Mouse (Mus musculus) forelimb bud, embryonic 11.5 days (tissue): ENCODE data around the gene Hoxd9.

ENCODE experiments used
- DNase-seq: peaks from one replicate; pipeline ENCODE4 v3.0.0-alpha.2; 2012; ENCODE audit warnings: low read depth, low spot score

Hoxd9 gene

GRCm38 (mm10) chr2:74697567-74698121 lies at the start of gene Hoxd9:
Gene Hoxd9, plus strand, starts transcription at chr2:74697727.
- peak; percentile 77 for DNase-seq

GRCm38 (mm10) chr2:74652996-74653340 lies 44.6 kb upstream of the Hoxd9 start:
- no peak for DNase-seq

- no peak for DNase-seq
Observed at GRCm38 (mm10) chr2:74653781-74654535, 43.6 kb upstream of the Hoxd9 start.

- no peak for DNase-seq
Observed at GRCm38 (mm10) chr2:74654743-74655419, 42.6 kb upstream of the Hoxd9 start.

GRCm38 (mm10) chr2:74655420-74655781 lies 42.1 kb upstream of the Hoxd9 start:
- no peak for DNase-seq

GRCm38 (mm10) chr2:74655821-74656631 lies 41.5 kb upstream of the Hoxd9 start:
- DNase-seq: no peak

DNA sequence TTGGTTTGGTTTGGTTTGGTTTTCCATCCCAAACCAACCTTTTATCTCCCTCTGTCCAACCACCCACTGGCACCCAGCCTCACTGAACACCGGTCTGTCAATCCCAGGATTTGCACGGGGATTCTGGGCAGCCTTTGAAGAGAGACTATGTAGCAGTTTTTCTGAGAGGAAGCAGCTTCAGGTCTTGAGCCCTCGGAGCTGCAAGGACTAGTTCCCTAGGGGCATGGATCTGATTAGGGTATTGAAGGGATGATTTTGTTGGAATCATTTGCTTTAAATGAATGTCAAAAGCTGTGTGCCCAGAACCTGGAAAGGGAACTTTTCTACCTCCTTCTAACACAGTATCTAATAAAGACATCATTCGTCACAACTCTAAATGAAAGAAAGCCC lies 40.9 kb upstream of the Hoxd9 start:
- no peak for DNase-seq

DNA sequence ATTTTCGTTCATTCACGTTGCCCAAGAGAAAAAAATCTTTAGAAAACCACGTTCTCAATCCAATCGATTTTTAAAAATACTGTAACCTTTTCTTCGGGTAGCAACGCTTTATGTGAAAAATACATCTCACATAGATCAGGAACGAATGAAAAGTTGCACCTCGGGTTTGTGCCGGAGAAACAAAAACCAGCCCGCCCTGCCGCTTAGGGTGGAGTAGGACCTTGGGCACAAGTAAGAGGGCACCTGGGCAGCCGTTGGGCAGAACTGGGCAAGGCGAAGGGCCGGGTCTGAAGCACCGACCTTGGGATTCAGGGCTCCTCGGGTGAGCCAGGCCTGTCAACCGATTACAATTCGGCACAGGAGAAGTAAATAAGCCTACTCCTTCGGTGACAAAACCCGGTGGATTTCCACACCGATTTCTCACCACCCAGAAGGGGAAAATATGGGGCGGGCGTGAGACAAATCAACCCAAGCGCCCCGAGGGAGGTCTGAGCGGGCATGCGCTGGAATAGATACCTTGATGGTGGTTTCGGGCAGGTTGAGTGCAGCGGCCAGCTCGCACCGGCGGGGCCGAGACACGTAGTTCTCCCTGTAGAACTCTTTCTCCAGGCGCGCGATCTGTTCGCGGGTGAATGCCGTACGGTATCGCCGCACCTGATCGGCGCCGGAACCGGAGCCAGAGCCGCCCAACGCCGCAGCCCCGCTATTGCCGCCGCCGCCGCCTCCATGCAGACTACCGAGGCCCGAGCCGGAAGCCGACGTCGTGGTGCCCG lies 40.1 kb upstream of the Hoxd9 start:
- no peak for DNase-seq

DNA sequence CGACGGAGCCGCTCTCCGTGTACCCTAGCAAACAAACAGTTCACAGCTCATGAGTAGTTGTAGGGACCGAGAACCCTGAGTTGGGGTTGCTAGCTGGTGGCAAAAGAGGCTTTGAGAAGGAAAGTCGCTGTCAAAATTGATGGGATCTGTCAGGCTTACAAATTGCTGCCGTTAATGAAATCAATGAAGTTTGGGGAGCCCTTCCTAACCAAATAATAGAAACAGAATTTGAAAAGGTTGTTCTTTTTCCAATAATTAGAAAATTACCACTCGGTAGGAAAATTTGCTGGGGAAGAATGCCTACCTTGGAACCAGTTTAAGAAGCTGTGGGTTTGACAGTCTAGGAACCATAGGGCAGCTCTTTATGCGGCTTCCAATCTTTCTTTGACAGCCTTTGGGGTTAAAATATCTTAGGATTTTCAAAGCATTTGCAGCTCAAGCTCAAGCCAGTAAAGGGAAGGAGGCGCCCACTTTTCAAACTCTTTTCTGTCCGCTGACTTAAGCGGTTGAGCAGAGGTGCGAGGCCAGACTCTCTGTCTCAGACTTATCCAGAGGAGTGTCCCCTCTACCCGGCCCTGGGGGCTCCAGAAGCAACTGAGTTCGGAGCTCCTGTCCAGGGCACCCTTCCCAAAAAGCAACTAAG lies 39.4 kb upstream of the Hoxd9 start:
- no peak for DNase-seq

DNA sequence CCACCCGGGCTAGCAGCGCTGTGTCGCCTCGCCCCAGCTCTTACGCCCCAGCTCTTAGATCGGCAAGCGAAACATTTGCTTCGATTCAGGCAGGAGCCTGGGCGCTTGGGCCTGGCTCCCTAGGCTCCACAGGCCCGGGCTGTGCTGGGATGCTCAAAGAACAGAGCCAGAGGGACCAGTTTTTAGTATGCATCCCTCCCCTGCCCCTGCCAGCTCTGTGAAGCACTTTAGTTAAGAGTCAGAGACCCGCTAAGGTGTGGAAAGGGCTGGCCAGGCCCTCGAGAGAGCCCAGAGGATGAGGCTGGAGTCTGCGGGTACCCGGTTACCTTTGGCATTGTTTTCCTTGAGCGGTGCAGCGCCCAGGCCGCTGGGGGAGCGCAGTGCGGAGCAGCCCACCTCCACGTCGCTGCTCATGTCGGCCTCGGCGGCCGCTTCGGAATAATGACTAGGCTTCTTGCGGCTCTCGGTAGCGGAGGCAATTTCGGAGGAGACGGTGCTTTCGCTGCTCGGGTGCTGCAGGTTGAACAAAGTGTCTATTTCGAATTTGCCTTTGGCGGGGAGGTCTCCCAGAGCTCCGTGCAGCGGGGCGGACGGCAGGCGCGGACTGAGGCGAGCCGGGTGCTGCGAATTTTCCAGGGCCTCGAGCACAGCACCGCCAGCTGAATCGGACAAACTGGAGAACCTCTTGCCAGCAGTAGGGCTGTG lies 38.7 kb upstream of the Hoxd9 start:
- no peak for DNase-seq

DNA sequence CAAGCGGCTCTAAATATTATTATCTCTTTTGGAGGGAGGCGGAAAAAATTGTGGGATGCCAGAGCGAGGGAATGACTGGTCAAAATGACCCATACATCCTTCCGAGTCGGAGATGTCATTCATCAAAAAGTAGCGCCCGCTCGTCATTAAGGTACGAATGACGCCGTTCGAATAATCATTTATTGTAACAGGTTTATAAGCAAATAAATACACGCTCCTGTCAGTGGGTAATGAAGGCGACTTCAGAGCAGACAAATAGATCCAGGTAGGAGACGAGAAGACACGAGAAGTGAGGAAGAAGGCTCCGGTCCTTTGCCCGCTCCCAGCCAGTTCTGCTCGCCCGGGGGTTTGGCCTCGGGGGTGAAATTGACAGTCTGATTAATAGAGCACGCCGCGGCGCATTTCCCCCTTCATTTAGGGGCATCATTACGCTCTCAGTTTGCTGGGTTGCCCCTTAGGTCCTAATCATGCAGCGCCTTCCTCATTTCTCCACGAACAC lies 38.0 kb upstream of the Hoxd9 start, which contains the start of gene Evx2:
Evx2 (minus strand) TSS at position 51 of the 499 bp plus-strand sequence.
- peak; percentile 48 for DNase-seq

GRCm38 (mm10) chr2:74660421-74661375 lies 36.8 kb upstream of the Hoxd9 start:
- DNase-seq: peak; percentile 20

DNA sequence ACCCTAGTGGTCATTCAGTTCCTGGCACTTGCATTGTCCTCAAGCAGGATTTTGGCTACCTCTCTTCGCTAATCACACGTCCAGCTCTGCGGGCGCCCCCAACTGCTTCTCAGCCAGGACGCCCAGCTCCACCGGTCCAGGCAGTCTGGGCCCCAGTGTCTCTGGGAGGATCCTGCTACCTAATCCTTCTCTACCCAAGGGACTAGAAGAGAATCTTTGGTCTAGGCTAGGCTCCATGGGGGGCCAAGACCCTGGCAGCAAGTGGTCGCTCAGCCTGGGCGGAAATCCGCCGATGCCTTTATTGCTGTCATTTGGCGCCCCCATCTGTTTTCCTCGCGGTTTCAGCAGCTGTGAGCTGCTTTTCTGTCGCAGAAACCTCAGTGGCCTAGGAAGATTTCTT lies 35.8 kb upstream of the Hoxd9 start:
- peak; percentile 80 for DNase-seq

- peak; percentile 79 for DNase-seq
Observed at GRCm38 (mm10) chr2:74663291-74663925, 34.1 kb upstream of the Hoxd9 start.

- DNase-seq: no peak
Observed at GRCm38 (mm10) chr2:74666411-74666810, 31.1 kb upstream of the Hoxd9 start.

- DNase-seq: no peak
Observed at GRCm38 (mm10) chr2:74667191-74667841, 30.2 kb upstream of the Hoxd9 start.

DNA sequence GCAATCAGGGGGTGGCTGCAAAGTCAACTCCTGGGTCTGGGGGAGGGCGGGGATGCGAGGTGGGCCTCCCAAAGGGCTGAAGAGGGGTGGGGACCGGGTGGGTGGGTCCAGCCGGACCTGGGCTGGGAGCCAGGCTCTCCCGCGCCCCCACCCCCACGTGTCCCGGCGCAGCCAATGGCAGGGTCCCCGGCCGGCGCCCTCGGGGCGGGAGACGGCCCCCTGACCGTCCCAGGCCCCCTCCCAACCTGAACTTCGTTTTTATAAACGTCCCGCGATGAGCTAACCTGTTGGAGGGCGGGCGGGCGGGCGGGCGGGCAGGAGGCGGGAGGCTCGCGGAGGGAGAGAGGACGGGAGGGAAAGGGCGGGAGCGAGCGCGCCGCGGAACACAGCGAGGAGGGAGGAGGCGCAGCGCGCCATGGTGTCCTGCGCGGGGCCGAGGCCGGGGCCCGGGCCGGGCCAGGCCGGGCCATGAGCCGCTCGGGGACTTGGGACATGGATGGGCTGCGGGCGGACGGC lies 29.6 kb upstream of the Hoxd9 start, which contains the start of gene Hoxd13:
Hoxd13 (plus strand) TSS at position 469 of the 516 bp plus-strand sequence.
- no peak for DNase-seq
